Mouse (Mus musculus): Measurements from ENCODE around the gene Utf1.

The Utf1 gene

DNA sequence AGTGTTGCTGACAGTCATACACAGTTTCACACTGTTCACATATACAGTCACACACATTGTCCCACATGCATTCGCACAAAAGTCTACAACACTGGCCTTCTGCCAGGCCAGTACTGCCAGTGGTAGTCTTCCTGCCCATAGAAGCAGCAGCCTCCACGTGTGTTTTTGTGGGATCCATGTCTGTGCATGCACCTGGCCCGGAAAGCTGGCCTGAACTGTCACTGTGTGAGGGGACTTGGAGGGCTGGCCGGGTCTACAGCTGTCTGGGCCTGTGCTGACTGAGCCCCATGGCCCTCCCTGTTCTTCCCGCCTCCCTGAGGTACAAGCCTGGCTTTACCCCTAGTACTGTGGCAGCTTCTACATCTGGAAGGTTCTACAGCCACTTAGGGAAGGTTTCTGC lies 27.4 kb downstream of the Utf1 start:
- intact Hi-C loops (cut with DNase I) = loop anchor here (10.0 kb wide), 1 partner anchor 174 kb away; no protein-coding TSS in a partner anchor

DNA sequence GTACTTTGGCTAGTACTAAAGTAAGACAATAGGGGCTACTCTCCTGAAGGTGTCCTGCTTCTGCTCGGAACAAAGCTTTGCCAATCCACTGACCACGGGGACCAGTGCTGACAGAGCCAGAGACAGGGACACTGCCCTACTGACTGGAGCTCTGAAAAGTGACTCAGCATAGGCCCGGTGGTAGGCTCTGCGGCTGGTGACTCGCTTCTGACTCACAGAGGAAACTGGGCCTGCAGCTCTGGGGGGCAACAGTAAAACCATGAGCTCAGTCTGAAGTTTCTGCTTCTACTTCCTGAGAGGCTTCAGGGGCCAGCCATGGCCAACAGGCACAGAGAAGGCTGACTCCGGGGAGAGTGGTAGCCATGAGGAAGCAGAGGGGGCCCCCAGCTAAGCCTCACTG lies 27.8 kb downstream of the Utf1 start:
- intact Hi-C loops (cut with DNase I) = loop anchor here (10.0 kb wide), 1 partner anchor 173 kb away; no protein-coding TSS in a partner anchor

DNA sequence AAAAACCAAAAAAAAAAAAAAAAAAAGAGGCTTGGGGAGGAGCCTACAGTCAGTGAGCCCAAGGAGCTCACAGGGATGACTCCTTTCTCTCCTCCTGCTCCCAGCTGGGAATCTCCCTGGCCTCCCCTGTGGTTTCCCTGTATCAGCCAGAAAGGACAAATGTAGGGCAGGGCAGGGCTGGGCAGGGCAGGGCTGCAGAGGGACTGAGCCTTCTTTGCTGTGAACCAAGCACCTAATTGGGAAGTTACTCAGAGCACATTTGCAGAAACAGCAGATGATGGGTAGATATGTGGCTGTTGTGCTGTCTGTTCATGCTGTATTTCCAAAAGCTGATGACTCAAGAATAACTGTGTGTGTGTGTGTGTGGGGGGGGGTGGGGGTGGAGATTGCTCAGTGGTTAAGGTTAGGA lies 29.3 kb downstream of the Utf1 start:
- intact Hi-C loops (cut with DNase I) = loop anchor here (10.0 kb wide), 1 partner anchor 172 kb away; no protein-coding TSS in a partner anchor

DNA sequence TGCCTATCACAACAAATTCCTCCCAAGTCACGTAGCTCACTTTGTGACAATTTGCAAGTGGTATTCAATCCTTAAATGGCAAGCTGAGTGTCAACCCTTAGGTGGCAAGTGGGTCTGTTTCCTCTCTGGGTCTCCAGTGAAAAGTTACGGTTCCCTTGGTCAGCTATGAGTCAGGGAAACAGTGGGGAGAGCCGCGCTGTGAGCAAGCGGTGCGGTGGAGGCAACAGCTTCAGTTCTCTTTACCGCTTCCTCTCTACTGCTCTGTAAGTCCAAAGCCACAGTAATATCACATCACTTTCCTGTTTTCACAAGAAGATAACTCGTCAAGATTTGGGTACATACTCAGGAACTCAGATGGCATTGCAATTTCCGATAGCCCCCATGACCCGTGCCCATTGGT lies 30.7 kb downstream of the Utf1 start:
- intact Hi-C loops (cut with DNase I) = loop anchor here (10.0 kb wide), 1 partner anchor 170 kb away; no protein-coding TSS in a partner anchor

DNA sequence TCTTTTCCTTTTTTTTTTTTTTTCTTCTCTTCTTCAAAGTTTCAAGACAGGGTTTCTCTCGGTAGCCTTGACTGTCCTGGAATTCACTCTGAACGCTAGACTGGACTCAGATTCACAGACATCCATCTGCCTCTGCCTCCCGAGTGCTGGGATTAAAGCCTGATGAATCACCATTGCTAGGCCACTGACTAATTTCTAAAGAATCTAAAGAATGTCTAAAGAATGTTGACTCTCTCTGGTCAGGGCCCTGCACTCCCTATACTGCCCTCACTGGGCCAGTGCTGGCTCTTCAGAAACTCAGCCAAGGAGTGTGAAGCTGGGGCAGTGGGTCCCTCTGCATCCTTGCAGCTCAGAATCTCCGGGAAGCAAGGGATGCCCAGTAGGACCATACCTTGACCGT lies 31.9 kb downstream of the Utf1 start:
- intact Hi-C loops (cut with DNase I) = loop anchor here (10.0 kb wide), 1 partner anchor 169 kb away; no protein-coding TSS in a partner anchor

DNA sequence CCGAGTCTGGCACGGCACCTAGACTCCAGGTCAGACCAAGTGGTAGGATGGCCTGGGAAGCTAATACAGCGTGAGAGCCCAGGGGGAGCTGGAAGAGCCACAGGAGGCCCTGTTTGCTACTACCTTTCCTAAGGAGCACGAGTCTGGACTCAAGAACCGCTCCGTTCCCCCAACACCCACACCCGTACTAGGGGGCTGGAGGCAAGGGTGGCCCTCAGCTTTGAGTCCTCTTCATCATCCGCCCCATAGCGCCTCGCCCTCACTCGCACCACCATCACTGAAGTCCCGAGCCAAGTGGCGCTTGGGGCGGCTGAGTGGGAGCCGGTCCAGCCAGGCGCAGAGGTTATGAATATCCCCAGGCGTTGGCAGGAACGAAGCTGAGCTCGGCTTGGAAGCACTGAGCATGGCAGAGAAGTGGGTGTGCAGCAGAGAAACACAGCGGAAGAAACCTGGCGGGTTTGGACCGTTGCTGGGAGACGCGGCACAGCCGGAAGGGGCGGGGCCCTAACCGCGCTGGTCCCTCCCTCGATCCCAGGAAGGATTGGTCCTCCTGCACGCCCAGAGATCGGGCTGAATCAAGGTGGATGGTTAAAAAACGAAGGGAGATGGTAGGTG lies 34.8 kb downstream of the Utf1 start, which contains the start of gene 6430531B16Rik:
Gene 6430531B16Rik, minus strand, starts transcription at position 478 of the 615 bp plus-strand sequence.
- intact Hi-C loops (cut with DNase I) = loop anchor here (10.0 kb wide), 1 partner anchor 166 kb away; no protein-coding TSS in a partner anchor

DNA sequence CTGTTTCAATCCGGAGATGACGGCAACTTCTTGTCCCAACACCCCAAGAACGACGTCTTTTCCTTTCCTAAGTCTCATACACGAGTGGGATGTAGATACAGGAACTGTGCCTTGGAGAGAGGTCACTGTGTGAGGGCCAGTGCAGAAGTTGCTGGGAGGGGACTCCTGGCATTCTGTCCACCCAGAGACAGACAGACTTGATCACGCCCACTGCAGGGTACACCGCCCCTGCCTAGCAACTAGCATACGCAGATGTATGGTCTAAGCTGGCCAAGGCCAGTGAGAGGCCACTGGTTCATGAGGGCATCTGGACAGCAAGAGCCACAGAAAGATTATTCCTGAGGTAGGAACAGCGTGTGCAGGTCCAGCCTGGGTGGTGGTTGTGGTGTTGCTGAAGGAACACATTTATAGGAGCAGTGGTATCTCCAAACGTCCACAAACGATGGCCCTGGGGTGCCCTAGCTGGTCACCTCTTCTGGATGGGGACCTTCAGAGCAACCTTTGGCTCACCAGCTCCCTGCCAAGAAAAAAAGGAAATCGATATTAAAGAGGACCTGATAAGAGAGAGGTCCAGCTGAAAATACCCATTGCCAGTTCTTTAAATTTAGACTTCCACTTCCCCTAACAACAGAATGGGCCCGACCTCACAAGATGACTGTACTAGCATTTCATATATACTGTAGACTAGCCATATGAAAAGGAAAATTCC lies 35.6 kb downstream of the Utf1 start:
- intact Hi-C loops (cut with DNase I) = loop anchor here (10.0 kb wide), 1 partner anchor 166 kb away; no protein-coding TSS in a partner anchor

DNA sequence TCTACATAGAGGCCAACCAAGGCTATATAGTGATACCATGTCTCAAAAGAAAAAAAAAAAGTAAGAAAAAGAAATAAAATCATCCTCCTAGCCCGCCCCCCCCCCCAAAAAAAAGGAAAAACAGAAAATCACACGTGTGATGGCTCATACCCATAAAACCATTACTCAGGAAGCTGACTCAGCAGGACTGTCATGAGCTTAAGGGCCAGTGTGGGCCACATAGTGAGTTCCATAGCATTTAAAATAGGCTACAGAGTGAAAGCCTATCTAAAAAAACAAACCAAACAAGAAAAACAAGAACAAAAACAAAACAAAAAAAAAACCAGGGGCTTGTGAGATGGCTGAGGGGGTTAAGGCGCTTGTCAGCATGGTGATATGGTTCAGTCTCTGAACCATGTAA lies 37.2 kb downstream of the Utf1 start:
- intact Hi-C loops (cut with DNase I) = no loop called here

DNA sequence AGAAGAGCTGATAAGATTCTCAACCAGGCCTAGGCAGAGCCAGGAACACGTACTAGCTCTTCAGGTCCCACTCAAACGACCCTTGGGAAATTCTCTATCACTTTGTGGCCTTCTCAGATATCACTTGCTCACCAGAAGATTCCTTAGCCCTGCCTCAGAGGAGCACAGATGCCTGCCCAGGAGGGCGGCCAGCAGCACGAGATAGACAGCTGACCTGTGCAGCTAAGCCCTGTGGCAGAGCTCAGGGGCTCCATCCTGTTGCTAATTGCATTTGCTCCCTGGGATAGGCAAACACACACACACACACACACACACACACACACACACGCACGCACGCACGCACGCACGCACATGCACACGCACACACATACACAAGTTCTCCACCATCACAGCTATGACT lies 38.5 kb downstream of the Utf1 start:
- intact Hi-C loops (cut with DNase I) = no loop called here

DNA sequence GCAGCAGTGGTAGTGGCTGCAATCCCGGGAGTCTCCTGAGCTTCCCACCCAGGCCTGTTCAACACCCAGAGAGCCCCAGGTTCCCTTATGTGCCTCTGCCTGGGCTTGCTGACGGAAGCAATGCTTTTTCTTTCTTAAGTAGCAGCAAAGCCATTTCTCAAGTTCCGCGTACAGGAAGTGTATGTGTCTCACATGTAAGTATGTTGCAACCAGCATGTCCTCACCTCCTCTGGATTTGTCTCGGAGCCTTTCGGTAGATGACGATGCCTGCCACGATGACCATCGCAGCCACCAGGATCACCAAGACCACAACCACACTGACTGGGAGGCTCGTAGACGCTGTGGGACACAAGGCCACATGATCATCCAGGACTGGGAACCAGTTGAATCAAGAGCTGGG lies 40.9 kb downstream of the Utf1 start:
- intact Hi-C loops (cut with DNase I) = no loop called here

DNA sequence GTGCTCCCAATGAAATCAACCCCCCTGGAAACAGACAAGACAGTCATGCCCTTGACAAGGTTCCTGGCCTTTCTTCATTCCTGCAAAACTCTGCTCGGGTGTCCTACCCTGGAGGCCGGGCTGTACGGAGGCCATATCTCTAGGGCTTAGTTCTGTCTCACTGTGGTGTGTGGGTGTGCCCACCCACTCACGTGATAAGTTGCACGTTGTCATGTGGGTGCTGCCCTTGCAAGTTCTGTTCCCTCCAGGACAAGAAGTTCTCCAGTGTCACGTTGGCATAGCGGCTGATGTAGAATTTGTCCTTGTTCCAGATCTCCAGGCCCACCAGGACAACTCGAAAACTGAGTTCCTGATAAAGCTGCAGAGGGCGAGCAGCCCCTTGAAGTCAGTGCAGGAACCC lies 44.7 kb downstream of the Utf1 start:
- intact Hi-C loops (cut with DNase I) = no loop called here

DNA sequence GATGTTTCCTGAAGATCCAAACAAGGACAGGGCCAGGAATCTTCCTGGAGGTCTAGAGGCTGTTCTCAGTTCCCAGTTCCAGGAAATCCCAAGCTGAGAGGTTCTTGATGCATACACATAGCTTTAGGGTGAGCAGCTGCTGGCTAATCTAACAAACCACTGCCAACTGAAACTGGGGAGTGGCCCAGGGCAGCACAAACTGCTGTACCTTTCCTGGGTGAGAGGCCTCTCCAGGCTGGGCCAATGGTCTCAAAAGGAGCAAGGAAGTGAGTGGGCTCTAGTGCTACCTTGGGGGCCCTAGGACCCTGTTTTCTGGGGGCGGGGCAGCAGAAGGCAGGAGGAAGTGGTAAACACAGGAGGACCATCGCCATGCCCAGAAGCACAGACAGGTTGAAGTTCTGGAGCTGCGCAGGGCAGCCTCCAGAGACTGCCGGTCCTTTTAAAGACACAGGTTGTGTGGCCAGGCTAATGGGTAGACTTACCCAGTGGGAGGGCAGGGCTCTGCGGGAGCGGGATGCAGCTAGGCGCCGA lies 47.3 kb downstream of the Utf1 start:
- intact Hi-C loops (cut with DNase I) = loop anchor here (5.0 kb wide), 2 partner anchors 41 to 84 kb away; no protein-coding TSS in a partner anchor

DNA sequence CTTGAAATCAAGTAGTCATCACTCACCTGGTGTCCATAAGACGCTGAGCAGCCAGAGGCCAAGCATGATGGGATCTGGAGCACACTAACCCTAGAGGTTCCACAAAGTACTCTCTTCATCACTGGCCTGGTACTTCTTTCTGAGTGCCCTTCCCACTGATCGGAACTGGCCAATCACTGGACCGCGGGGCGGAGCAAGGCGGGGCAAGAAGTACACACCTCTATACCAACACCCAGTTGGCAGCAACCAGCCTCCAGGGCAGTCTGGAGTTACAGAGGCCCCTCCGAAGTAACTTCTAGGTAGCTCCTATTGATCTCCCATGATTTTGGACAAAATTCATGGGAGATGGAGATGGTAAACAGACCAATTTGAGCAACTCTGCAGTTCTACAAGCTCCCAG lies 48.8 kb downstream of the Utf1 start, which contains the start of gene Adam8:
Gene Adam8, minus strand, starts transcription at position 157 of the 400 bp plus-strand sequence.
- intact Hi-C loops (cut with DNase I) = loop anchor here (5.0 kb wide), 2 partner anchors 40 to 85 kb away; no protein-coding TSS in a partner anchor

DNA sequence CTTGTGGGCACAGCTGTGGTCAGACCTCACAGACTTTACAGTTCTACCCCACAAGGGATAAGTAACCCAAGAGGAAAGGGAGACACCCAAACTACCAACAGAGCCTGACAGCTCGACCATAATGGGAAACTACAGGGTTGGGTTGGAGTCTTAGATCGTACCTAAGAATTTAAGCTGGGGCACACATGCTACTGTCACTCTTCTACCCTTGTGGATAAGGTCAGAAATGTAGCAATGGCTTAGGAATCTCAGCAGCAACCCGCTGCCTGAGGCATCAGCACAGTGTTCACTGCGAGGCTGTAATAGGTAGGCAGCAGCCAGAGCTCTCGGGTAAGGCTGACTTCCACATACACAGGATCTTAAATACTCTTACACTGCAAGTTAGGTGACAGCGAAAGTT lies 49.9 kb downstream of the Utf1 start:
- intact Hi-C loops (cut with DNase I) = loop anchor here (5.0 kb wide), 2 partner anchors 39 to 86 kb away; no protein-coding TSS in a partner anchor

DNA sequence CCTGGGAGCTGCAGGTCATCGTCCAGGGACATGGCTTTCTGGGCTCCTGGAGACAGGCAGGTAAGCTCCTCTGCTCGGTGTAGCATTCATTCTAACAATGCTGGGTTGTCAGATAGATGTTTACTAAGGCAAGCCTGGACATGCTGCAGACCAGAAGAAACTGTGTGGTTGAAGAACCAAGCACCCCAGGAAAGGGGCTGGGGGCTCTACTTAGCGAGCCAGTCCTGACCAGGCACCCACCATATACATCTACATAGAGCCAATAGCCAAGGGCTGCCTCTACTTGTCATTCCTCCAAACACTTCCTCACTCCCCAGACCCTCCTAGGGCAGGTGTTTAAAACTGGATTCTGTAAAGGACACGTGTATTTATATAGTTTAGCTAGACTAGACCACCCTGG lies 50.6 kb downstream of the Utf1 start:
- intact Hi-C loops (cut with DNase I) = loop anchor here (2.0 to 5.0 kb wide), 3 partner anchors 25 to 87 kb away; no protein-coding TSS in a partner anchor

DNA sequence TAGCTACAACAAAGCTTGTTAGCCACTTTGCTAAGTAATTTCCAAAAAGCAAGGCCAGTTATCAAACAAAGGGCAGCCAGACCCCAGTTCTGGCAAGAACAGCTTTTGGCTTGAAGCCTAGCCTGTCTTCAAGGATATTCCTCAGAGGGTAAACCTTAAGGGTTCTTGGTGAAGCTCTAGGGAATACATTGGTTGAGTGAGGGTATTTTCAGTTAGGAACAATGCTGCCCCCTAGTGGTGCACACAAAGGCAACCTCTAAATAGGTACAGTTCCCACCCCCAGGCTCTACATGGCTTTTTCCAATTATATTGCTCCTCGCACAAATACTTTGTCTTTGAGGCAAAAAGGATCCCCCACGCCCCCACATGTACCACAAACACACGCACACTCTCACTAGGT lies 51.1 kb downstream of the Utf1 start:
- intact Hi-C loops (cut with DNase I) = loop anchor here (2.0 to 5.0 kb wide), 3 partner anchors 26 to 87 kb away; no protein-coding TSS in a partner anchor

Small RNAs within 50 kb of the gene (microRNA-seq; reads per million reads assigned to microRNA genes)
- gene Mir202 = 72.3 to 115 reads per million in 2 experiments
- 1.1 to 1.6 reads per million in 2 experiments for gene Mir7062
- gene mmu-mir-7686 = 0 reads per million in 2 experiments
